Mouse (Mus musculus): ENCODE data around the gene Ldhb.
"Not testable (repeated sequence)": the region's sequence is repeated elsewhere in the genome, so short reads cannot be mapped to it uniquely, and the experiment has no call there.

Gene Ldhb

GRCm38 (mm10) chr6:142507785-142508162 is at the start of gene Ldhb:
Gene Ldhb (minus strand): TSS chr6:142507957.
- DNase-seq (ENCODE audit: low read depth) = peak; percentile 97

DNA sequence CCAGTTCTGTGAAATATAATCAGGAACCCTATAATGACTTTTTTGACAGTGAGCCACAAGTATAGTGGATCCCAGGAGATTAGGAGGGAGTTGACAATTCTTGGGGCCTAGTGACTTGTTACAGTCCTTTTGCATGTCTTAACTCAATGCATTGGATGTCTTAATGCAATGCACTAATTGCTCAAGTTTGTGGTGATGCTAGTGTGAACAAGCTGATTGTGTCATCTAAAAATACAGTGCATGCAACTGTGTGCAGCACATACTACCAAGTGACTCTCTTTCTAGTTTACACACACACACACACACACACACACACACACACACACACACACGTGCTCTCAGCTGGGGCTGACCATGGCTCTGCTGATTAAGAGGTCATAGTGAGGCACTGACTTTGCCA is 48.2 kb upstream of the Ldhb start:
- no peak for DNase-seq (ENCODE audit: low read depth)

DNA sequence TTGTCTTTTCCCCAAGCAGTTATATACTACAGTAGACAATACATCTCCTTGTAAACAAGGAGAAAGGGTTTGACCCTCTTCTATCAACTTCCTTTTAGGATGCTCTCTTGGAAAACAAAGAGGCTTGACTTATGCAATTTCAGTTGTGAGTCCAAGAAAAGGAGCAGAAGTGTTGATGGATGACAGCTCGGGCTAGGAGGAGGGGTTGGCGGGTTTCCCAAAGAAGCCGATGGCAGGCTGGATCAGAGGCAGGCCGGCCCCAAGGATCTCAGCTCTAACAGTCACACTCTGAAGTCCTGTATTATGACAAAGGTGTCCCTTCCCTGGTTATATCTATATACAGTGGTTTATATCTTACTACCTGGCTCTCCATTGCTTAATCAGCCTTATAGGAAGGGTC is 43.7 kb upstream of the Ldhb start:
- DNase-seq (ENCODE audit: low read depth) = no peak

DNA sequence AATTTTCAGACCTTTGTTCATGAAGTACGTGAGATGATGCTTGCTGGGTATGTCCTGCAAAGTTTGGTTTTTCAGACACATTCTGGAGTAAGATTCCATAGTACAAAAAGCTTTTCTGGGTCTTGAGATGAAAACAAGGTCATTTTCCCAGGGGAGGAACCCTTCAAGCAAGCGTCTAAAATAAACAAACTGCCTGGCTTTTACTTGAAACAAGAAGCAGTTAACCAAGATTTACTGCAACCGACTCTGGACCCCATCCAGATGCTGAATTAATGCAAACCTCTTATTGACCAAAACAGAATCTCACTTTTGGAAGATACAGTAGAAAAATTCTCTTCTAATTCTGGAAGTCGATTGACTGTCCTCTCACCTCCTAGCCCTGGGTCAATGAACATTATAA is 43.1 kb upstream of the Ldhb start:
- DNase-seq (ENCODE audit: low read depth) = peak; percentile 20

DNA sequence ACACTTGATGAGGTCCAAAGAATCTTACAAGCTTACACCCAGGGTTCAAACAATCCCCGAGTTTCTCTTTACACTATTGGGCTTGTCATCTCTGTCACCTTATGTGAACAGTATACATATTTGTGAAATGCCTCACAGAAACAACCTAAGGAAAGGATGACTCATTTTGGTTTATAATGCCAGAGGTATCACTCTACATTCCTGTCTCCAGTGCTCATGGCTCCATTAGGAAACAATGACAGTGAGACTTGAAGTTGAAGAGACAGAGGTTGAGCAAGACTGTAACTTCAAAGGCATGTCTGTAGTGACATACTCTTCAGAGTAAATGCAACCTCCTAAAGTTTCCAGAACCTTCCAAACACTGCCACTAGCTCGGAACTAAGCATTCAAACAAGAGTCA is 40.6 kb upstream of the Ldhb start:
- peak; percentile 39 for DNase-seq (ENCODE audit: low read depth)

DNA sequence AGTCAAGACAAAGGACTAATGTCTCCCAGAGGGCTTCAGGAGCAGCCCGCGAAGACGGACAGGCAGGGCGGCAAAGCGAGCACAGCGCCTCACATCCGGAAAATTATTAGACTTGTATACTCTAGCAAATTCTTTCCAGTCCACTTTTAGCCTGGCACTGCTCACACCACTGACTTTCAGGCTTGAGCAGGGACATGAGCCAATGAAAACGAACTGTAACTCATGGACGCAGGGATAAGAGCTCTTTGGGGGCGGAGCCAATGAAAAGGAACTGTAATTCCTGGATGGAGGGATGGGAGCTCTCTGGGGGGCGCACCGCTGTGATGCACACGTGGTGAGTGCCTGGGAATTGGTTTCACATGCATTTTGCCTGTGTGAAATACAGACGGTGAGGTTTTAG is 37.4 kb upstream of the Ldhb start:
- peak; percentile 28 for DNase-seq (ENCODE audit: low read depth)

- peak; percentile 25 for DNase-seq (ENCODE audit: low read depth)
Observed at GRCm38 (mm10) chr6:142543648-142544047, 35.9 kb upstream of the Ldhb start.

GRCm38 (mm10) chr6:142542800-142543175 is 35.0 kb upstream of the Ldhb start:
- no peak for DNase-seq (ENCODE audit: low read depth)

- no peak for DNase-seq (ENCODE audit: low read depth)
Observed at GRCm38 (mm10) chr6:142542082-142542799, 34.5 kb upstream of the Ldhb start.

DNA sequence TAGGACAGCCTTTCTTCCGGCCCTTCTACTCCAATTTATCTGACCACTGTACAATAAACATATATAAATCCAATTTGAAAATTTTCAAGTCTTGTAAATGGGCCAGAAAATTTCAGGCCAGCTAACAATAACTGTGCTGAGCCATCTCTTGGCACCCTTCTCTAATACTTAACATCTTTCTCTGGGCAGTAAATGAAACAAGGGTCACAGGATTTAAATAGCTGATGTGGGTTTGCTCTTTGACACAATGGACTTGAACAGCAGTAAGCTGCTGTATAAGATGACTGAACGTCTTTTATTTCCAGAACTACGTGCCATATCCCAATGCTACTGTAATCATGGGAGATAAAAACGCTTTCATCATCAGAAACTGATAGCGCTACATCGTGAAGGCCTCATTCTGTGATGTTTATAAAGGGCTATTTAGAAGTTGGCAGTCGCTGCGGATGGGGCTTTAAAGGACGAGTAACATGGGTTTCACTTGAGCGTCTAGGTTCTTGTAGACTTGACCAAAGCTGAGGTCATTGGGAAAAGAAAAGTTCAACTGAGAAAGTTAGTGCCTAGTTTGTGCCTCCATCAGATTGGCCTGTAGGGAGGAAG is 32.9 kb upstream of the Ldhb start:
- DNase-seq (ENCODE audit: low read depth) = no peak

DNA sequence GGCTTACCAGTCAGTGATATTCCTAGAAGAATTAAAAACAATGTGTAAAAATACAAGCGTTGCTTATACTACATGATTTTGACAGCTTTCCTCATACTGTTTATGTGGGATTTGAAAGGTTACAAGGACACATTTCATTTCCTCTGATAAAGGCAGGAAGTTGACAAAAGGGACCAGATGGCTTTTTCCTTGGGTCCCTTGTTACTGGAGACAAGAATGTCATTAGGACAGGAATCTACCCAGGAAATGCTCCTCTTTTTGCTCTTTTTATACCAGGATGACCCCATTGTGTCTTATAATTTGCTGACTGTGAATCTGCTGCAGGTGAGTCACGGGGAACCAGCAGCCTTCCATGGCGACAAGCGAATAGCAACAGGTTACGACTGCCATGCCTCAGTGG is 32.4 kb upstream of the Ldhb start:
- DNase-seq (ENCODE audit: low read depth) = no peak

- DNase-seq (ENCODE audit: low read depth) = no peak
Observed at GRCm38 (mm10) chr6:142538503-142538902, 30.7 kb upstream of the Ldhb start.

DNA sequence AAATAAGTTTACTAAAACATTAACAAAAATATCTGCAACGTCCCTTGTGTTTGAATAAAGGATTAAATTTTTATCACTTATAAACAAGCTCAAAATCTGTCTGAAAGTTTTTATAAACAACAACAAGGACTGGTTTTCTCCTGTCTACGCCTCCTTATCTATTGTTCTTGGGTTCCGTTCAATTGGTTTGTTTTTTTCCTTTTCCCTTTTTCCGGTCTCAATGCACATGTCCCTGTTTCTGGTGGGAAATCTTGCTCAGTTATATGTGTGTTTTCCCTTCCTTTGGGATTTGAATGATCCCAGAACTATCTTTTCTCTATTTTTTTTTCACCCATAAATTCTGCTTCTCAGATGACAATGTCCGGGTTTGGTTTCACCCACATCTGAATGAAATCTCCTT is 25.7 kb upstream of the Ldhb start:
- DNase-seq (ENCODE audit: low read depth) = no peak

DNA sequence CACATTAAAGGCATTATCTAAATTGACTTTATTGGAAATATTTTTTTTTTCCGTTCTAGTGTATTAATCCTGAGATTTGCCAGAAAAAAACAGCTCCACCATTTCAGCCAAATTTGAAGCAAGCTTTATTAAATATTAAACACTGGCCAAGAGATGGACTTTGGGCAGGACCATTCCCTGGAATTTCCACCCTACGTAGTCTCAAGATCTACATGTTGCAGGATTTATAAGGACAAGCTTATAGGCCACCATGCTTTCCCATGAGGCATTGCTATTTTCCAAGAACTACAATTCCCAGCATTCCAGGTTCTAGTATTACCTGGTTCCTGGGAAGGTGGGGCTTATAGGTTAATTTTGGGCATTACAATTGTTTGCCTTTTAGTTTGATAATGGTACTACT is 24.9 kb upstream of the Ldhb start:
- DNase-seq (ENCODE audit: low read depth) = no peak

GRCm38 (mm10) chr6:142532141-142532540 is 24.4 kb upstream of the Ldhb start:
- DNase-seq (ENCODE audit: low read depth) = no peak

DNA sequence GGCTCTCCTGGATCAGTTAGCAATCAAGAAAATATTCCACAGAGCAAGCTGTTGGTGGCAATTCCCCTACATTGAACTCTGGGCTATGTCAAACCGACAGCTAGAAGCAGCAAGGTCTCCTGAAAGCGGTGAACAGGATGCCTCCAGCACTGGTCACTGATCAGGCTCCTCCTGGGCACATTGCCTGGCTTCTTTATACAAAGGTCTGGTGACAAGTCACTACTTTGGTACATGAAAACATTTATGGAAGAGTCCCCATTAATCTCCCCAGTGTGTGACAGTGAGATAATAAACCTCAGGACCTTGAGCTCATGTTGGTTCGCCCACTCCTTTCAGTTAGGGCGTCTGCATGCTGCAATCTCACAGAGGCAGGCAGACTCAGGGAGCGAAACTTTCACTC is 22.6 kb upstream of the Ldhb start:
- DNase-seq (ENCODE audit: low read depth) = no peak

GRCm38 (mm10) chr6:142529680-142530079 is 21.9 kb upstream of the Ldhb start:
- no peak for DNase-seq (ENCODE audit: low read depth)

GRCm38 (mm10) chr6:142527931-142528562 is 20.3 kb upstream of the Ldhb start:
- no peak for DNase-seq (ENCODE audit: low read depth)

GRCm38 (mm10) chr6:142524635-142525308 is 17.0 kb upstream of the Ldhb start:
- DNase-seq (ENCODE audit: low read depth) = peak; percentile 80

DNA sequence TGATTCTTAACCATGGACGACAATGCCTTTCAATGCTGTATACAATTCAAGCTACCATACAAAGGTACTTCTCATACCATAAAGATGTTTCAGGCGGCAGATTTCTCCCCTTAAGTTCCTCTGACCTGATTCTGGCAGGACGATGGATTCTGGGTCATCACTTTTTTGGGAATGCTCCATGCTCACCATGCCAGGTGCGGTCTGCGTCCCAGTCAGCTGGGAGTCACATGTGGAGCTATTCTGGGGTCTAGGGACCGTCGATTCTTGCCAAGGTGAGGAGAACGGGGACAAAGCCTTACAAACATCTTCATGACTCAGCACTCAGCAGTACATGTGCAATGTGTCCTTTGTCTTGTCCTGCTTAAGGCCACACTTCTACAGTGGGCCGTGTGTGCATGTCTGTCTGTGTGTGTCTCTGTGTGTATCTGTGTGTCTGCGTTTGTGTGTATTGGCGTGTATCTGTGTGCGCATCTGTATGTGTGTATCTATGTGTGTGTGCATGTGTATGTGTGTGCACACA is 13.9 kb upstream of the Ldhb start:
- DNase-seq (ENCODE audit: low read depth) = no peak

- peak; percentile 77 for DNase-seq (ENCODE audit: low read depth)
Observed at GRCm38 (mm10) chr6:142519110-142519509, 11.4 kb upstream of the Ldhb start.

- not testable (repeated sequence) for DNase-seq (ENCODE audit: low read depth)
Observed at GRCm38 (mm10) chr6:142515379-142515778, 7.6 kb upstream of the Ldhb start.

GRCm38 (mm10) chr6:142514912-142515311 is 7.2 kb upstream of the Ldhb start:
- no peak for DNase-seq (ENCODE audit: low read depth)

Measured in NIH3T3 (cell line).